Mouse (Mus musculus): ENCODE results near the gene Chn1. TPM values are rescaled to one million over a fixed set of nuclear protein-coding genes. Genes with fewer than 3 reads are reported as not detected.

Chn1 gene
- polyA plus RNA-seq, 1 experiment from 2014 or later, result 38.9 TPM

GRCm38 (mm10) chr2:73657151-73657550 lies 118.0 kb downstream of the Chn1 start:
- Histone ChIP-seq H3K4me3 (no peak overlapping the region), H3K4me1 (peaks cover 44% of the 10 kb centered on the region), H3K27ac (replicated peaks) (peak overlapping the region; percentile 57), H3K9me3 (replicated peaks) (no peaks in the 10 kb centered on the region), H3K36me3 (no peaks in the 10 kb centered on the region), H3K27me3 (ENCODE audit: low read depth, poor library complexity, severe bottlenecking) (no peaks in the 10 kb centered on the region)
- WGBS, result 68% methylated on average over 7 of the region's 7 CpGs
- no peak for DNase-seq (ENCODE audit: low spot score)

- Histone ChIP-seq H3K36me3 (no peaks in the 10 kb centered on the region), H3K27me3 (ENCODE audit: low read depth, poor library complexity, severe bottlenecking) (no peaks in the 10 kb centered on the region), H3K9me3 (replicated peaks) (no peaks in the 10 kb centered on the region), H3K4me3 (no peak overlapping the region), H3K4me1 (peaks cover 39% of the 10 kb centered on the region), H3K27ac (replicated peaks) (no peak overlapping the region)
- DNase-seq (ENCODE audit: low spot score), result no peak
- 81% methylated on average over 4 of the region's 4 CpGs for WGBS
These were observed 119.5 kb downstream of the Chn1 start for GRCm38 (mm10) chr2:73655663-73656062.

DNA sequence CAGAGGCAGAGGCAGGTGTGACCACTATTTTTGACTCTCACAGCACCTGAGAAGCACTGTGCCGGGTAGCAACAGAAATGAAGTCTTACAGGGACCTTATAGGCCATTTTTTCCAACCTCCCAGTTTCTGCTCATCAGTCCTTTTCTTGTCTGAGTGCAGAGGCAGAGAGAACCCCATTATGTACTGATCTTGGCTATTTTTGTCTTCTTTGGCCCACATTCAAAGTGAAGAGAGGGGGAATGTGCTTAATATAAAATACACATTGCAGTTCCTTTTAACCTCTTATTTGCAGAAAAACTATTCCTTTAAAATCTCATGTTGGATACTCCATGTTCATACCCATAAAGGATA lies 120.3 kb downstream of the Chn1 start:
- 100% methylated on average over 1 of the region's 1 CpGs for WGBS
- no peak for DNase-seq (ENCODE audit: low spot score)
- no peak overlapping the region for H3K4me3 ChIP-seq
- H3K9me3 ChIP-seq (replicated peaks), result no peaks in the 10 kb centered on the region
- H3K4me1 ChIP-seq, result peaks cover 31% of the 10 kb centered on the region
- H3K36me3 ChIP-seq, result no peaks in the 10 kb centered on the region
- no peak overlapping the region for H3K27ac ChIP-seq (replicated peaks)
- H3K27me3 ChIP-seq (ENCODE audit: low read depth, poor library complexity, severe bottlenecking), result no peaks in the 10 kb centered on the region

DNA sequence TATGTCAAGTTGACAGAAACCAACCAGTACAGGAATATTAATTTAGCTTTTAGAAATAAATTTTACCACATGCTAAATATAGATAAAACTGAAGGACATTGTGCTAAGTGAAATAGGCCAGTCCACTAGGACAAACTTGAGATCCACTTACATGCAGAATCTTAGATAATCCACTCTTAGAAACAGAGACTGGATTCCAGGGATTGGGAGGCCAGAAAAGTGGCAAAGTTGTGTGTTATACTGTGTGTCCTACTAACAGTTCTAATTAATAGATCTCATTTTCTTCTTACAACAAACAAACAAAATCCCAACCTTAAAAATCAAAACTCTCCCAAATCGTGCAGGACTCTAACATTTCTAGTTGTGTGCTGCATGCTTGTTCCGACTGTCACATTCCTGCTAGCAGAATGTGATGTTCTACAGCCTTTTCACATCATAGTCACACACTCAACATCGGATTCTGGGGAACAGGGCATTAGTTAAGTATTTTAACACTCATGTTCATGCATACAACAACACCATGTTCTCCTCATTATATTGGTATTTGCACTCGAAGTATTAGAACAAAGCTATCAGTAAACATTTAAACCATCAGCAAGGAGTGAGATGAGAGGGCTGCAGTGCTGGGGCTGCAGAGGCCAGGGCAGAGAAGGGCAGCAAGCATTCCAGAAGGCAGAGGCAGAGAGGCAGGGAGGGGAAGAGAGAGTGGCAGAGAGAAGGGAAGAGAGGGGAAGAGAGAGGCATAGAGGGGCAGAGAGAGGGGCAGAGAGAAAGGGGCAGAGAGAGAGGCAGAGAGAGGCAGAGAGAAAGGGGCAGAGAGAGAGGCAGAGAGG lies 120.9 kb downstream of the Chn1 start:
- Histone ChIP-seq H3K4me3 (no peak overlapping the region), H3K9me3 (replicated peaks) (no peaks in the 10 kb centered on the region), H3K27ac (replicated peaks) (no peak overlapping the region), H3K36me3 (no peaks in the 10 kb centered on the region), H3K4me1 (peaks cover 25% of the 10 kb centered on the region), H3K27me3 (ENCODE audit: low read depth, poor library complexity, severe bottlenecking) (no peaks in the 10 kb centered on the region)
- no peak for DNase-seq (ENCODE audit: low spot score)
- 85% methylated on average over 4 of the region's 4 CpGs for WGBS

DNA sequence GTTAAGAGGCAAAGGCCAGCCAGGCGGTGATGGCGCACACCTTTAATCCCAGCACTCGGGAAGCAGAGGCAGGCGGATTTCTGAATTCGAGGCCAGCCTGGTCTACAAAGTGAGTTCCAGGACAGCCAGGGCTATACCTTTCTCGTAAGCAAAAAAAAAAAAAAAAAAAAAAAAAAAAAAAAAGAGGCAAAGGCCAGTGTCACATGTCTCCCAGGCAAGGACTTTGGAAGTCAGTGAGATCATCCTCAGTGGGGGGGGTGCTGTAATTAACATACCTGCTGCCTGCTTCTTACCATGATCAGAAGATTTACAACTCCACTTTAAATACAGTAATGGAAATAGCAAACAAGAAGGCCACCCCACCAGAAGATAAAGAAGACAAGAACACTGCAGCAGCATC lies 137.5 kb downstream of the Chn1 start:
- peaks cover 6% of the 10 kb centered on the region; the same call in 1 of the 2 replicates for H3K36me3 ChIP-seq
- no peak overlapping the region for H3K4me3 ChIP-seq
- 95% methylated on average over 6 of the region's 6 CpGs for WGBS
- no peaks in the 10 kb centered on the region for H3K27me3 ChIP-seq (ENCODE audit: low read depth, poor library complexity, severe bottlenecking)
- no peaks in the 10 kb centered on the region for H3K4me1 ChIP-seq
- H3K9me3 ChIP-seq (replicated peaks), result no peaks in the 10 kb centered on the region
- no peak overlapping the region for H3K27ac ChIP-seq (replicated peaks)
- DNase-seq (ENCODE audit: low spot score), result no peak

DNA sequence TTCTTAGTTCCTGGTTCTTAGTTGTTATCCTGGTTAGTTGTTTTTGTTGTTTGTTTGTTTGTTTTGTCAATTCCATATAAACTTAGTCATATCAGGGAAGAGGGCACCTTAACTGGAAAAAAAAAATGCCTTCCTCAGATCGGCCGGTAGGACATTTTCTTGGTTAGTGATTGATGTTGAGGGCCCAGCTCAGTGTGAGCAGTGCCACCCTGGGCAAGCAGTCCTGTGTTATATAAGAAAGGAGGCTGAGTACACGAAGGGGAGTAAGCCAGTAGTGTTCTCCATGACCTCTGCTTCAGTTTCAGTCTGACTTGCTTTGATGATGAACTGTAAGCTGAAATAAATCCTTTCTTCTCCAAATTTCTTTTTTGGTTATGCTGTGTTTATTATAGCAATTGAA lies 138.8 kb downstream of the Chn1 start:
- Histone ChIP-seq H3K27ac (replicated peaks) (no peak overlapping the region), H3K9me3 (replicated peaks) (no peaks in the 10 kb centered on the region), H3K4me1 (no peaks in the 10 kb centered on the region), H3K27me3 (ENCODE audit: low read depth, poor library complexity, severe bottlenecking) (no peaks in the 10 kb centered on the region), H3K4me3 (no peak overlapping the region), H3K36me3 (peaks cover 10% of the 10 kb centered on the region)
- no peak for DNase-seq (ENCODE audit: low spot score)
- WGBS, result 89% methylated on average over 3 of the region's 3 CpGs

DNA sequence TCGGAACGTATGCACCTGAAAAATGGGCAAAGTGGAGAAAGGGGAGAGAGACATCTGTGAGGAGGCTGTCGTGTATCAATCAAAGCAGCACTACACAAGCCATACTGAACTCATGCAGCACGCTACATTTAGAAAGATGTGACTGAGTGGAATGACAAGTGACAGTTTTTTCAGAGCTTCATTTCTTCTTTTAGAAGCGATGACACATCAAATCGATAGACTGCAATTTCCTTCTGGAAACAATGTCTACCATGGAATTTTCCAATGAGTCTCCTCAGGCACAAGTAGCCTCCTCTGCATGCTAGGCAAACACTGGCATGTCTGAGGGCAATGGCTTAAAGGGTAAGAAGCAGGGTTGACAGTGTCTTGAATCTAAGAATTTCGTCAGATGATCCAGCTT lies 143.3 kb downstream of the Chn1 start:
- Histone ChIP-seq H3K4me3 (no peak overlapping the region), H3K4me1 (no peaks in the 10 kb centered on the region), H3K27me3 (ENCODE audit: low read depth, poor library complexity, severe bottlenecking) (no peaks in the 10 kb centered on the region), H3K27ac (replicated peaks) (no peak overlapping the region), H3K36me3 (peaks cover 19% of the 10 kb centered on the region), H3K9me3 (replicated peaks) (no peaks in the 10 kb centered on the region; the same call in 1 of the 2 replicates)
- 93% methylated on average over 7 of the region's 7 CpGs for WGBS
- no peak for DNase-seq (ENCODE audit: low spot score)

DNA sequence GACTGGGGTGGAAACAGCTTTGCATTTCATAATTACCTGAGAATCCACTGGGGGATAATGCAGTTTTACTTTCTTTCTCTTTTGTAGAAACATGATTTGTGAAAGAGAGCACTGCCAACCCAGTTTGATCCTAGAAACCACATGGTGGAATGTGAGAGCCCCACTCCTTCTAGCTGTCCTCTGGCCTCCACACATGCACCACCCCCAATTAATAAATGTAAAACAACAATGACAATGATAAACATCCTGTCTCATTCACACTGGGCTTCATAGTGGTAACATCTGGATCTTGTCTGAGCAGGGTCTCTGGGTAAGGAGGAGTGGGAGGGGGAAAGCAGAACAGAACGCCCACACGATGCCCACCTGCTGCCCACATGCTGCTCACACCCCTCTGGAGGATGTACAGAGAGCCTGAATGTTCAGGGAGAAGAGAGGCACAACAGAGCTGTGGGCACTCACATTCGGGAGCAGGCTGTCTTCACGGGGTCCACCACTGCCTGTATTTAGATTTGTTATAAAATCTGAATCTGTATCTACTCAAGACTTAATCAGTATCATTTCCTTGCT lies 156.6 kb downstream of the Chn1 start:
- Histone ChIP-seq H3K9me3 (replicated peaks) (no peaks in the 10 kb centered on the region), H3K36me3 (peaks cover 61% of the 10 kb centered on the region), H3K27me3 (ENCODE audit: low read depth, poor library complexity, severe bottlenecking) (no peaks in the 10 kb centered on the region), H3K4me3 (no peak overlapping the region), H3K27ac (replicated peaks) (no peak overlapping the region), H3K4me1 (no peaks in the 10 kb centered on the region)
- no peak for DNase-seq (ENCODE audit: low spot score)
- WGBS, result 90% methylated on average over 4 of the region's 4 CpGs

GRCm38 (mm10) chr2:73616434-73617057 lies 158.6 kb downstream of the Chn1 start:
- H3K36me3 ChIP-seq, result peaks cover 58% of the 10 kb centered on the region
- H3K4me3 ChIP-seq, result no peak overlapping the region
- DNase-seq (ENCODE audit: low spot score), result no peak
- no peak overlapping the region for H3K27ac ChIP-seq (replicated peaks)
- no peaks in the 10 kb centered on the region for H3K27me3 ChIP-seq (ENCODE audit: low read depth, poor library complexity, severe bottlenecking)
- WGBS, result 90% methylated on average over 17 of the region's 17 CpGs
- H3K9me3 ChIP-seq (replicated peaks), result no peaks in the 10 kb centered on the region
- no peaks in the 10 kb centered on the region for H3K4me1 ChIP-seq

GRCm38 (mm10) chr2:73615456-73615855 lies 159.7 kb downstream of the Chn1 start:
- no peak for DNase-seq (ENCODE audit: low spot score)

DNA sequence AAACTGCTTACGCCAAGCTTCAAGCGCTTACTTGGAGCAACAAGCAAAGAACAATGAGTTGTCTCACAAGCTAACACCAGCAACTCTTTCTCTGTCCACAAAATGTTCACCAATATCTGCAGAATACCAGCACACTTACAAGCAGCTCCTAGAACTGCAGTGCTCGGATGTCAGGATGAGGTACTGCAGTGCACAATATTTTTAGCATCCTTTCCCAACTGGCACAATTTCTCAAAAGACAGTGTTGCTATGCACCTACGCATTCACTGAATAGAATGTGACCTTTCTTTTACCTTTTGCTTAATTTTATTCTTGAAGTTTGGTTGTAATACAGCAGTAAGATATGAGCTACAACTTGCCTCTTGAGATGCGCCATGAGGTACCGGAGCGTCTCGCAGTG lies 160.8 kb downstream of the Chn1 start:
- 95% methylated on average over 8 of the region's 8 CpGs for WGBS
- no peak for DNase-seq (ENCODE audit: low spot score)
- Histone ChIP-seq H3K4me1 (no peaks in the 10 kb centered on the region), H3K27ac (replicated peaks) (no peak overlapping the region), H3K9me3 (replicated peaks) (no peaks in the 10 kb centered on the region), H3K4me3 (no peak overlapping the region), H3K36me3 (peaks cover 73% of the 10 kb centered on the region), H3K27me3 (ENCODE audit: low read depth, poor library complexity, severe bottlenecking) (no peaks in the 10 kb centered on the region)

More at GRCm38 (mm10) chr2:73615456-73615855, 159.7 kb downstream of the Chn1 start:
- no peaks in the 10 kb centered on the region for H3K4me1 ChIP-seq
- H3K27ac ChIP-seq (replicated peaks), result no peak overlapping the region
- 93% methylated on average over 5 of the region's 5 CpGs for WGBS
- no peaks in the 10 kb centered on the region for H3K27me3 ChIP-seq (ENCODE audit: low read depth, poor library complexity, severe bottlenecking)
- peaks cover 64% of the 10 kb centered on the region for H3K36me3 ChIP-seq
- H3K4me3 ChIP-seq, result no peak overlapping the region
- no peaks in the 10 kb centered on the region for H3K9me3 ChIP-seq (replicated peaks)

DNA sequence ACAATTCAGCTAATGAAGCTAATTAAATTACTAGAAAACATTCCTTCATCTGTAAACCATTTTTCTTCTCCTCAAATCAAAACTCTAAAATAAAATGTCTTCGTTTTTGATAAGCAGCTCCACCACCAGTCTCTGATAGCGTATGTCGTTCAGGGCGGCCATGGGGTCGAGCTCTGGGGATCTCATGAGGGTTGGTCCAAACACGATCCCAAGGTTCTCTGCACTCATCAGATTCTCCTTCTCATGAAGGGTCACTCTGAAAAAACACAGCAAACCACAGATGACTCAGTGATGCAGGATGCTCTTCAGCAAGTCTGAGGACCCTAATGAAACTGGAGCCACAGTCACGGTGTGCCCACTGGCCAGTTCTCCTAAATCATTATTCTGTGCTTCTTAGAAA lies 162.2 kb downstream of the Chn1 start:
- no peak for DNase-seq (ENCODE audit: low spot score)
- no peaks in the 10 kb centered on the region for H3K4me1 ChIP-seq
- H3K27me3 ChIP-seq (ENCODE audit: low read depth, poor library complexity, severe bottlenecking), result no peaks in the 10 kb centered on the region
- no peak overlapping the region for H3K4me3 ChIP-seq
- 94% methylated on average over 7 of the region's 7 CpGs for WGBS
- H3K36me3 ChIP-seq, result peaks cover 73% of the 10 kb centered on the region
- no peak overlapping the region for H3K27ac ChIP-seq (replicated peaks)
- H3K9me3 ChIP-seq (replicated peaks), result no peaks in the 10 kb centered on the region

DNA sequence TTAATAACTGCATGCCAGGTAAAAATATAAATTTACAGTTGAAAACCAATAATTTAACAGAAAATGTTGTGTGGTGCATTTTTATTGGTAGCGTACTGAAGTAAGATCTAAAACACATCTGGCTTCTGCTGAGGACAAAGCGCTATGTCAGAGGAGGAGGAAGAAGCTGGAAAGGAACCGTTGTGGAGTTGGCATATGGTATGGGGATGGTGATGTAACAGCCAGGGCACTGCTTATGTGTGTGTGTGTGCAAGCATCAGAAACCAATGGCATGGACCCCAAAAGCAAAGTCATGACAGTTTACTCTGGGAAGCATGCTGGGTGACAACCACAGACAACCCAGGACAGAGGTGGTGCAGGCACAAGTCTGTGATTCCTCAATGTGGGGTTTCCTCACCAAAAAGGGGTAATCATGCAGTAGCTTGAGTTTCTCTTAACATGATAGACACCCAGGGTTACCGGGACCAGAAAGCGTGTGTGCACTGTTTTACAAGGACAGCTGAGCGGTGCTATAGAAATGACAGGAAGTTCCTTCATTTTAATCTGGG lies 162.7 kb downstream of the Chn1 start:
- Histone ChIP-seq H3K9me3 (replicated peaks) (no peaks in the 10 kb centered on the region), H3K36me3 (peaks cover 69% of the 10 kb centered on the region), H3K27me3 (ENCODE audit: low read depth, poor library complexity, severe bottlenecking) (no peaks in the 10 kb centered on the region), H3K27ac (replicated peaks) (no peak overlapping the region), H3K4me1 (no peaks in the 10 kb centered on the region; the same call in 1 of the 2 replicates), H3K4me3 (no peak overlapping the region)
- WGBS, result 94% methylated on average over 6 of the region's 6 CpGs
- no peak for DNase-seq (ENCODE audit: low spot score)

Measured in midbrain, embryonic 10.5 days (tissue).